Mouse (Mus musculus) heart, embryonic 11.5 days (tissue): ENCODE data around the gene Trim66. TPM values are rescaled to one million over a fixed set of nuclear protein-coding genes. Genes with fewer than 3 reads are reported as not detected.

ENCODE experiments used
- ATAC-seq: fragments of 200-750 bp; cut with Nextera tagmentation; replicated peaks from 2 replicates; pipeline ENCODE4 v1.8.0; 2017; ENCODE audit warnings: moderate library complexity; ENCODE audit not compliant: insufficient number of reproducible peaks, low FRiP score, low TSS enrichment
- H3K27ac ChIP-seq: fragments of 300-500 bp; sonication (generic); 2 replicates; pipeline ENCODE4 v1.5.1; 2014; ENCODE audit warnings: mild to moderate bottlenecking, low read depth, low read length
- H3K27me3 ChIP-seq: fragments of 300-500 bp; sonication (generic); 2 replicates; pipeline ENCODE4 v1.6.1; 2014; ENCODE audit warnings: mild to moderate bottlenecking, low read length, mixed read lengths; ENCODE audit not compliant: control insufficient read depth, insufficient read depth
- H3K36me3 ChIP-seq: fragments of 300-500 bp; sonication (generic); 2 replicates; pipeline ENCODE4 v1.6.1; 2014; ENCODE audit warnings: mild to moderate bottlenecking, low read length, moderate library complexity, mixed read lengths; ENCODE audit not compliant: control insufficient read depth, insufficient read depth
- H3K4me1 ChIP-seq: fragments of 300-500 bp; sonication (generic); 2 replicates; pipeline ENCODE4 v1.6.1; 2014; ENCODE audit warnings: low read length; ENCODE audit not compliant: control insufficient read depth, insufficient read depth
- H3K4me2 ChIP-seq: fragments of 300-500 bp; sonication (generic); 2 replicates; pipeline ENCODE4 v1.6.1; 2014; ENCODE audit warnings: mild to moderate bottlenecking, moderate library complexity
- H3K4me3 ChIP-seq: fragments of 300-500 bp; sonication (generic); 2 replicates; pipeline ENCODE4 v1.5.1; 2014; ENCODE audit warnings: low read depth, low read length
- H3K9ac ChIP-seq: fragments of 300-500 bp; sonication (generic); 2 replicates; pipeline ENCODE4 v1.6.1; 2014; ENCODE audit warnings: mild to moderate bottlenecking, low read depth, low read length, moderate library complexity
- H3K9me3 ChIP-seq: fragments of 300-500 bp; sonication (generic); replicated peaks from 2 replicates; pipeline ENCODE4 v1.6.1; 2016; ENCODE audit warnings: low read length; ENCODE audit not compliant: control insufficient read depth
- WGBS: fragments of 180-500 bp; shearing (Covaris S2); extraction: QIAGEN DNeasy Blood & Tissue Kit; methylation state at CpG from one replicate; pipeline ENCODE4 v1.1.7; 2014; ENCODE audit not compliant: insufficient replicate concordance; 5-methylcytosine and 5-hydroxymethylcytosine counted together
- polyA plus RNA-seq: library from polyadenylated mRNA; unstranded; fragments of >200 nt; fragmentation: Nextera tagmentation; extraction: Ambion mirVana; gene quantifications from 2 replicates; pipeline ENCODE4 v1.2.1, GENCODE M21; 2014

The Trim66 gene
- polyA plus RNA-seq, 1 experiment from 2014 or later, result 0.03 TPM

GRCm38 (mm10) chr7:109536451-109536946 is 28.6 kb upstream of the Trim66 start:
- Histone ChIP-seq H3K4me2 (no peak overlapping the region), H3K27me3 (no peaks in the 10 kb centered on the region), H3K9me3 (no peaks in the 10 kb centered on the region), H3K9ac (no peak overlapping the region), H3K27ac (no peak overlapping the region), H3K36me3 (peaks cover 15% of the 10 kb centered on the region), H3K4me1 (0 out of 2 replicates have a peak, but pooled peaks cover 2% of the 10 kb centered on the region), H3K4me3 (no peak overlapping the region)
- 67% methylated on average over 4 of the region's 4 CpGs for WGBS
- ATAC-seq, result no peak

GRCm38 (mm10) chr7:109534921-109535320 is 27.0 kb upstream of the Trim66 start:
- no peak for ATAC-seq
- H3K4me2 ChIP-seq, result no peak overlapping the region
- H3K4me3 ChIP-seq, result no peak overlapping the region
- no peak overlapping the region for H3K27ac ChIP-seq
- H3K9me3 ChIP-seq, result no peaks in the 10 kb centered on the region
- 78% methylated on average over 3 of the region's 3 CpGs for WGBS
- peaks cover 11% of the 10 kb centered on the region; the same call in 1 of the 2 replicates for H3K36me3 ChIP-seq
- no peak overlapping the region for H3K9ac ChIP-seq
- no peaks in the 10 kb centered on the region for H3K27me3 ChIP-seq
- 0 out of 2 replicates have a peak, but pooled peaks cover 2% of the 10 kb centered on the region for H3K4me1 ChIP-seq

GRCm38 (mm10) chr7:109533888-109534287 is 26.0 kb upstream of the Trim66 start:
- Histone ChIP-seq H3K4me3 (no peak overlapping the region), H3K27ac (no peak overlapping the region), H3K27me3 (no peaks in the 10 kb centered on the region), H3K4me1 (0 out of 2 replicates have a peak, but pooled peaks cover 2% of the 10 kb centered on the region), H3K9ac (no peak overlapping the region), H3K9me3 (no peaks in the 10 kb centered on the region), H3K36me3 (peaks cover 8% of the 10 kb centered on the region), H3K4me2 (no peak overlapping the region)
- WGBS, result 90% methylated on average over 4 of the region's 4 CpGs
- no peak for ATAC-seq

GRCm38 (mm10) chr7:109533129-109533528 is 25.2 kb upstream of the Trim66 start:
- ATAC-seq, result no peak
- no peak overlapping the region for H3K4me3 ChIP-seq
- H3K9ac ChIP-seq, result no peak overlapping the region
- H3K9me3 ChIP-seq, result no peaks in the 10 kb centered on the region
- H3K4me2 ChIP-seq, result no peak overlapping the region
- peaks cover 8% of the 10 kb centered on the region for H3K36me3 ChIP-seq
- 88% methylated on average over 4 of the region's 4 CpGs for WGBS
- no peaks in the 10 kb centered on the region for H3K27me3 ChIP-seq
- H3K4me1 ChIP-seq, result 0 out of 2 replicates have a peak, but pooled peaks cover 2% of the 10 kb centered on the region
- H3K27ac ChIP-seq, result no peak overlapping the region

- no peak for ATAC-seq
- H3K27me3 ChIP-seq, result no peaks in the 10 kb centered on the region
- no peak overlapping the region for H3K9ac ChIP-seq
- WGBS, result 61% methylated on average over 3 of the region's 3 CpGs
- no peaks in the 10 kb centered on the region for H3K9me3 ChIP-seq
- H3K4me1 ChIP-seq, result 0 out of 2 replicates have a peak, but pooled peaks cover 2% of the 10 kb centered on the region
- peaks cover 8% of the 10 kb centered on the region for H3K36me3 ChIP-seq
- H3K27ac ChIP-seq, result no peak overlapping the region
- H3K4me2 ChIP-seq, result no peak overlapping the region
- no peak overlapping the region for H3K4me3 ChIP-seq
Measured at GRCm38 (mm10) chr7:109532691-109533090, 24.8 kb upstream of the Trim66 start.

GRCm38 (mm10) chr7:109531501-109531900 is 23.6 kb upstream of the Trim66 start:
- Histone ChIP-seq H3K9ac (no peak overlapping the region), H3K4me3 (no peak overlapping the region), H3K27ac (no peak overlapping the region), H3K27me3 (no peaks in the 10 kb centered on the region), H3K4me2 (no peak overlapping the region), H3K36me3 (peaks cover 6% of the 10 kb centered on the region), H3K9me3 (no peaks in the 10 kb centered on the region), H3K4me1 (0 out of 2 replicates have a peak, but pooled peaks cover under 1% of the 10 kb centered on the region)
- ATAC-seq, result no peak
- 45% methylated on average over 5 of the region's 5 CpGs for WGBS

GRCm38 (mm10) chr7:109529741-109530140 is 21.8 kb upstream of the Trim66 start:
- Histone ChIP-seq H3K4me1 (0 out of 2 replicates have a peak, but pooled peaks cover 7% of the 10 kb centered on the region), H3K9me3 (no peaks in the 10 kb centered on the region), H3K27ac (no peak overlapping the region), H3K27me3 (no peaks in the 10 kb centered on the region), H3K36me3 (peaks cover 3% of the 10 kb centered on the region), H3K4me3 (no peak overlapping the region), H3K9ac (no peak overlapping the region), H3K4me2 (no peak overlapping the region)
- WGBS, result 62% methylated on average over 2 of the region's 2 CpGs
- no peak for ATAC-seq

- Histone ChIP-seq H3K36me3 (peaks cover 15% of the 10 kb centered on the region), H3K4me1 (0 out of 2 replicates have a peak, but pooled peaks cover 10% of the 10 kb centered on the region), H3K9ac (no peak overlapping the region), H3K27ac (no peak overlapping the region), H3K4me2 (no peak overlapping the region), H3K27me3 (no peaks in the 10 kb centered on the region), H3K4me3 (no peak overlapping the region), H3K9me3 (no peaks in the 10 kb centered on the region)
- peak; percentile 59; the same call in 1 of the 2 replicates for ATAC-seq
- 15% methylated on average over 3 of the region's 3 CpGs for WGBS
Measured at GRCm38 (mm10) chr7:109528356-109528755, 20.4 kb upstream of the Trim66 start.

- no peak overlapping the region for H3K4me3 ChIP-seq
- H3K27me3 ChIP-seq, result no peaks in the 10 kb centered on the region
- no peak overlapping the region for H3K27ac ChIP-seq
- ATAC-seq, result no peak
- H3K4me1 ChIP-seq, result 0 out of 2 replicates have a peak, but pooled peaks cover 10% of the 10 kb centered on the region
- no peak overlapping the region for H3K9ac ChIP-seq
- no peak overlapping the region for H3K4me2 ChIP-seq
- H3K9me3 ChIP-seq, result no peaks in the 10 kb centered on the region
- H3K36me3 ChIP-seq, result peaks cover 18% of the 10 kb centered on the region
- whole genome bisulfite sequencing, result 73% methylated on average over 3 of the region's 3 CpGs
Measured at GRCm38 (mm10) chr7:109527536-109527935, 19.6 kb upstream of the Trim66 start.
